Mouse (Mus musculus) CH12.LX (cell line): ENCODE data around the gene Hsdl2. TPM values are rescaled to one million over a fixed set of nuclear protein-coding genes. Genes with fewer than 3 reads are reported as not detected.

Experiments used
- DNase-seq: peaks from one replicate; pipeline ENCODE4 v3.0.0-alpha.2; 2013; ENCODE audit errors: extremely low read depth
- H3K27ac ChIP-seq: 2 replicates; pipeline ENCODE4 v1.5.1; 2012; ENCODE audit warnings: low read depth, mild to moderate bottlenecking, control low read depth, moderate library complexity; ENCODE audit not compliant: insufficient read depth
- H3K27me3 ChIP-seq: replicated peaks from 2 replicates; pipeline ENCODE3; 2012; ENCODE audit warnings: inconsistent platforms
- H3K36me3 ChIP-seq, 2 experiments: replicated peaks in 1 of 2; 2 replicates each; pipeline versions ENCODE3 to v1.6.1; 2012; ENCODE audit warnings: inconsistent platforms in 1 of 2, low read length in 1 of 2, mild to moderate bottlenecking in 1 of 2, mixed read lengths in 1 of 2, moderate library complexity in 1 of 2; ENCODE audit not compliant: control insufficient read depth in 1 of 2, insufficient read depth in 1 of 2
- H3K4me1 ChIP-seq, 2 experiments: 2 replicates each; pipeline ENCODE4 v1.6.1; 2012; ENCODE audit warnings: inconsistent platforms in 1 of 2, moderate library complexity in 1 of 2; ENCODE audit not compliant: insufficient read depth in 2 of 2, control insufficient read depth in 1 of 2
- H3K4me2 ChIP-seq: 2 replicates; pipeline ENCODE4 v1.6.1; 2012; ENCODE audit warnings: low read depth, mild to moderate bottlenecking, control low read depth; ENCODE audit not compliant: poor library complexity, insufficient read depth, severe bottlenecking
- H3K4me3 ChIP-seq, 3 experiments: fragments of 150-350 bp in 1 of 3; sonication (generic) in 1 of 3; replicated peaks in 1 of 3; 2 replicates each; pipeline versions ENCODE3 to v1.5.1; 2011 to 2012; ENCODE audit warnings: low read depth in 2 of 3, low read length in 2 of 3, mild to moderate bottlenecking in 2 of 3, moderate library complexity in 2 of 3, control low read depth in 1 of 3, improper control_type of control experiment in 1 of 3, inconsistent platforms in 1 of 3, mixed read lengths in 1 of 3; ENCODE audit not compliant: poor library complexity in 1 of 3
- H3K79me2 ChIP-seq: replicated peaks from 2 replicates; pipeline ENCODE4 v1.6.1; 2012; ENCODE audit warnings: mild to moderate bottlenecking, moderate library complexity; ENCODE audit not compliant: control insufficient read depth, poor library complexity, insufficient read depth, severe bottlenecking; ENCODE audit errors: extremely low read depth
- H3K9ac ChIP-seq: 2 replicates; pipeline ENCODE4 v1.6.1; 2012; ENCODE audit warnings: low read depth, mild to moderate bottlenecking, control low read depth, moderate library complexity; ENCODE audit not compliant: insufficient read depth
- H3K9me3 ChIP-seq: replicated peaks from 2 replicates; pipeline ENCODE3; 2012; ENCODE audit warnings: low read length, inconsistent platforms, mixed read lengths
- CTCF ChIP-seq, 2 experiments: IDR thresholded peaks in 1 of 2; conservative IDR thresholded peaks in 1 of 2; 2 replicates each; pipeline ENCODE4 v1.5.1; 2011 to 2012; ENCODE audit warnings: low read depth in 2 of 2, low read length in 2 of 2, improper control_type of control experiment in 1 of 2, inconsistent platforms in 1 of 2, mild to moderate bottlenecking in 1 of 2, moderate library complexity in 1 of 2
- EP300 ChIP-seq: IDR thresholded peaks from 2 replicates; pipeline ENCODE4 v1.6.1; 2011; ENCODE audit warnings: low read length, improper control_type of control experiment
- ETS1 ChIP-seq: conservative IDR thresholded peaks from 2 replicates; pipeline ENCODE4 v1.6.1; 2012; ENCODE audit warnings: low read depth, mild to moderate bottlenecking, inconsistent platforms, low read length, improper control_type of control experiment, moderate library complexity
- HCFC1 ChIP-seq: IDR thresholded peaks from 2 replicates; pipeline ENCODE4 v1.6.1; 2012; ENCODE audit warnings: low read depth, mild to moderate bottlenecking, inconsistent platforms, low read length, improper control_type of control experiment
- IRF4 ChIP-seq: IDR thresholded peaks from 2 replicates; pipeline ENCODE4 v1.6.1; 2014; ENCODE audit warnings: low read depth, mild to moderate bottlenecking, inconsistent platforms, low read length, improper control_type of control experiment
- JUN ChIP-seq: IDR thresholded peaks from 2 replicates; pipeline ENCODE4 v1.6.1; 2011; ENCODE audit warnings: low read depth, mild to moderate bottlenecking, low read length, improper control_type of control experiment, moderate library complexity; ENCODE audit not compliant: insufficient read depth
- MEF2A ChIP-seq: IDR thresholded peaks from 2 replicates; pipeline ENCODE4 v1.6.1; 2014; ENCODE audit warnings: low read depth, mild to moderate bottlenecking, inconsistent platforms, low read length, improper control_type of control experiment, borderline replicate concordance
- NELFE ChIP-seq: IDR thresholded peaks from 2 replicates; pipeline ENCODE4 v1.6.1; 2011; ENCODE audit warnings: low read depth, low read length, improper control_type of control experiment
- RCOR1 ChIP-seq: conservative IDR thresholded peaks from 2 replicates; pipeline ENCODE4 v1.6.1; 2012; ENCODE audit warnings: low read depth, mild to moderate bottlenecking, inconsistent platforms, low read length, improper control_type of control experiment
- UBTF ChIP-seq: IDR thresholded peaks from 2 replicates; pipeline ENCODE4 v1.6.1; 2012; ENCODE audit warnings: low read depth, mild to moderate bottlenecking, inconsistent platforms, low read length, improper control_type of control experiment, moderate library complexity
- USF1 ChIP-seq: IDR thresholded peaks from 2 replicates; pipeline ENCODE4 v1.6.1; 2014; ENCODE audit warnings: low read depth, mild to moderate bottlenecking, inconsistent platforms, low read length, improper control_type of control experiment
- USF2 ChIP-seq: conservative IDR thresholded peaks from 2 replicates; pipeline ENCODE4 v1.6.1; 2011; ENCODE audit warnings: low read depth, low read length, improper control_type of control experiment
- ZMIZ1 ChIP-seq: IDR thresholded peaks from 2 replicates; pipeline ENCODE4 v1.6.1; 2012; ENCODE audit warnings: low read depth, mild to moderate bottlenecking, inconsistent platforms, low read length, improper control_type of control experiment
- dilution Hi-C: fragments of 300-500 bp; cut with MboI; formaldehyde crosslinking; loops from 2 replicates; pipeline ENCODE4 v1.14.3; 2020; ENCODE audit warnings: low sequenced_read_pairs; ENCODE audit not compliant: extremely low pct_unique_long_range_greater_than_20kb, extremely low pct_ligation_motif_present
- in situ Hi-C: fragments of 300-500 bp; cut with MboI; formaldehyde crosslinking; loops from 3 replicates; pipeline ENCODE4 v1.14.3; 2019; ENCODE audit warnings: low sequenced_read_pairs, low pct_ligation_motif_present, low pct_unique_long_range_greater_than_20kb, mixed read lengths
- polyA plus RNA-seq: library from polyadenylated mRNA; unstranded; fragments of >175 nt; gene quantifications from 2 replicates; pipeline ENCODE4 v1.2.1, GENCODE M21; 2012; ENCODE audit warnings: low read depth; ENCODE audit not compliant: insufficient read length
- total RNA-seq, 2 experiments: library from RNA; depleted of rRNA; stranded (reverse); fragments of 300-350 nt in 1 of 2; fragments of >200 nt in 1 of 2; gene quantifications; 2 replicates each; pipeline ENCODE4 v1.2.3; 2012 to 2014

Hsdl2 gene
- total and polyA plus RNA-seq, 3 experiments: 7.0 to 10.4 (median 9.7) TPM

GRCm38 (mm10) chr4:59594614-59595013 lies 13.3 kb downstream of the Hsdl2 start:
- H3K27ac ChIP-seq: no peak overlapping the region
- H3K27me3 ChIP-seq: no peaks in the 10 kb centered on the region
- H3K9me3 ChIP-seq: no peaks in the 10 kb centered on the region
- H3K4me3 ChIP-seq: no peak overlapping the region
- H3K4me1 ChIP-seq: peaks cover 0 to 24% of the 10 kb centered on the region in 2 experiments; a peak in 1 of 4 replicates
- in situ Hi-C loops (no loop called here), dilution Hi-C loops (no loop called here)
- no peaks in the 10 kb centered on the region for H3K79me2 ChIP-seq
- no peak overlapping the region for H3K9ac ChIP-seq
- peaks cover 0 to 9% of the 10 kb centered on the region in 2 experiments for H3K36me3 ChIP-seq
- no peak for DNase-seq
- TF ChIP-seq JUN: no peak
- TF ChIP-seq HCFC1: no peak
- TF ChIP-seq NELFE: no peak
- no peak for TF ChIP-seq ZMIZ1
- TF ChIP-seq RCOR1: no peak
- TF ChIP-seq UBTF: no peak
- TF ChIP-seq ETS1: no peak
- TF ChIP-seq MEF2A: no peak
- H3K4me2 ChIP-seq: no peak overlapping the region

GRCm38 (mm10) chr4:59596556-59596955 lies 15.2 kb downstream of the Hsdl2 start:
- H3K36me3 ChIP-seq: peaks cover 0 to 11% of the 10 kb centered on the region in 2 experiments
- H3K4me2 ChIP-seq: peak overlapping the region; percentile 1; the same call in 1 of the 2 replicates
- in situ Hi-C loops (no loop called here), dilution Hi-C loops (no loop called here)
- H3K79me2 ChIP-seq: no peaks in the 10 kb centered on the region
- H3K9ac ChIP-seq: no peak overlapping the region
- H3K27me3 ChIP-seq: no peaks in the 10 kb centered on the region
- no peak overlapping the region for H3K4me3 ChIP-seq
- no peak overlapping the region; the same call in 1 of the 2 replicates for H3K27ac ChIP-seq
- DNase-seq: no peak
- no peaks in the 10 kb centered on the region for H3K9me3 ChIP-seq
- TF ChIP-seq USF1 (no peak), EP300 (peak; percentile 43; the same call in 1 of the 2 replicates), IRF4 (peak; percentile 10; the same call in 1 of the 2 replicates)
- H3K4me1 ChIP-seq: peaks cover 0 to 32% of the 10 kb centered on the region in 2 experiments; a peak in 2 of 4 replicates

GRCm38 (mm10) chr4:59602704-59603103 lies 21.3 kb downstream of the Hsdl2 start:
- DNase-seq: no peak
- Histone ChIP-seq H3K4me1 (peaks cover 0 to 17% of the 10 kb centered on the region in 2 experiments; a peak in 2 of 4 replicates), H3K4me2 (no peak overlapping the region), H3K9ac (no peak overlapping the region), H3K79me2 (no peaks in the 10 kb centered on the region), H3K27me3 (no peaks in the 10 kb centered on the region), H3K4me3 (no peak overlapping the region), H3K9me3 (no peaks in the 10 kb centered on the region), H3K27ac (no peak overlapping the region), H3K36me3 (peaks cover 0 to 6% of the 10 kb centered on the region in 2 experiments)
- in situ Hi-C loops: loop anchor here (25.0 kb wide), 1 partner anchor 160 kb away; no protein-coding TSS in a partner anchor
- dilution Hi-C loops: no loop called here
- no peak for TF ChIP-seq USF2
- peak in 1 of 2 experiments; percentile 53; a peak in 2 of 4 replicates for TF ChIP-seq CTCF (conservative IDR thresholded peaks at IDR 0.05 in 1 of 2, IDR thresholded peaks at IDR 0.05 in 1 of 2; ENCODE audit: low read depth in 2 of 2, low read length in 2 of 2)
